ENCODE assay signal across 7 mouse cellular contexts in genomic region chr9:100582883-100583575, GRCm38 (mm10). TPM values are rescaled to one million over a fixed set of nuclear protein-coding genes. Genes with fewer than 3 reads are reported as not detected.
A peak's percentile ranks its signal among the peaks of the same experiment; 100 is the strongest.
DNase-seq lines count a peak whose midpoint lies in the region; ATAC-seq and TF ChIP-seq lines count a peak whose summit lies in the region.

No protein-coding gene starts in this region.

- TF ChIP-seq CTCF in kidney, postnatal 0 days (IDR thresholded peaks at IDR 0.05; ENCODE audit: low read depth): no peak
- no peak for TF ChIP-seq CTCF in small intestine, adult 2 months (IDR thresholded peaks at IDR 0.05; ENCODE audit: extremely low read depth, insufficient read length, insufficient replicate concordance, low read depth, low read length)

- no peak overlapping the region for H3K9ac ChIP-seq in kidney, postnatal 0 days (ENCODE audit: low read depth, low read length)

- H3K27me3 ChIP-seq in kidney, postnatal 0 days (ENCODE audit: insufficient read depth, low read length): no peaks in the 10 kb centered on the region
- no peaks in the 10 kb centered on the region for H3K27me3 ChIP-seq in small intestine, adult 2 months (ENCODE audit: control insufficient read depth, insufficient read depth, low read length)

- H3K9me3 ChIP-seq in kidney, postnatal 0 days (replicated peaks; ENCODE audit: low read length): no peaks in the 10 kb centered on the region

- TF ChIP-seq POLR2A in small intestine, adult 2 months (IDR thresholded peaks at IDR 0.05; ENCODE audit: low read depth, low read length): no peak

- WGBS in kidney, postnatal 0 days: 45% methylated on average over 13 of the region's 13 CpGs
- 21% methylated on average over 13 of the region's 13 CpGs for WGBS in small intestine, adult 2 months

- H3K4me2 ChIP-seq in kidney, postnatal 0 days (ENCODE audit: low read length): peak overlapping the region; percentile 32; the same call in 1 of the 2 replicates

- H3K4me3 ChIP-seq in kidney, postnatal 0 days (replicated peaks; ENCODE audit: low read depth, low read length): no peak overlapping the region
- peak overlapping the region; percentile 13; the same call in 1 of the 2 replicates for H3K4me3 ChIP-seq in small intestine, adult 2 months (ENCODE audit: low read depth, low read length)

- peaks cover 11% of the 10 kb centered on the region; the same call in 1 of the 2 replicates for H3K4me1 ChIP-seq in kidney, postnatal 0 days (replicated peaks; ENCODE audit: insufficient read depth, low read length)
- peaks cover 11% of the 10 kb centered on the region for H3K4me1 ChIP-seq in small intestine, adult 2 months (ENCODE audit: control insufficient read depth, insufficient read depth, insufficient read length, low read length)

- peak; percentile 89 for ATAC-seq in kidney, postnatal 0 days (replicated peaks; ENCODE audit: low FRiP score, low read depth)
- ATAC-seq in granulocyte monocyte progenitor cell, adult 5-6 weeks (replicated peaks; ENCODE audit: poor library complexity, severe bottlenecking): no peak

- no peaks in the 10 kb centered on the region for H3K36me3 ChIP-seq in kidney, postnatal 0 days (ENCODE audit: insufficient read depth, low read length)
- no peaks in the 10 kb centered on the region for H3K36me3 ChIP-seq in small intestine, adult 2 months (ENCODE audit: control insufficient read depth, insufficient read depth, low read length)

- peak; percentile 62 to 81 for DNase-seq in lung, adult 18-20 months
- no peak for DNase-seq in lung, postnatal 14 days
- peak; percentile 80 for DNase-seq in cerebellum, adult 9-10 months
- peak; percentile 74 for DNase-seq in kidney, postnatal 0 days (ENCODE audit: low spot score)
- no peak for DNase-seq in T-cell, adult 2 months (ENCODE audit: low spot score)

- H3K27ac ChIP-seq in kidney, postnatal 0 days: peak overlapping the region; percentile 85
- peak overlapping the region; percentile 46 for H3K27ac ChIP-seq in small intestine, adult 2 months (ENCODE audit: insufficient read depth, low read depth, low read length)

RNA-seq across cellular contexts. Expression of gene Slc35g2, which starts 12.1 kb away (rescaled TPM):
- polyA plus RNA-seq in kidney, postnatal 0 days (2015; fragmentation: Nextera tagmentation; extraction: Ambion mirVana): 5.9 and 6.9 TPM in 2 replicates
- polyA plus RNA-seq in small intestine, adult 2 months (2012; rRNA removed): 0.42 and 0.47 TPM in 2 replicates
- not detected in 2 replicates for total RNA-seq in granulocyte monocyte progenitor cell, adult 5-6 weeks (2014; fragmentation: Nextera tagmentation)
- 4.1 TPM in 1 of 2 replicates, not detected in the other for total RNA-seq in granulocyte monocyte progenitor cell, adult 5-6 weeks (2017)

RNA-seq across cellular contexts. Expression of gene Stag1, which starts 14.6 kb away (rescaled TPM):
- 40.9 and 43.6 TPM in 2 replicates for polyA plus RNA-seq in kidney, postnatal 0 days (2015; fragmentation: Nextera tagmentation; extraction: Ambion mirVana)
- polyA plus RNA-seq in small intestine, adult 2 months (2012; rRNA removed): 0.89 and 0.96 TPM in 2 replicates
- 52.0 and 52.2 TPM in 2 replicates for total RNA-seq in granulocyte monocyte progenitor cell, adult 5-6 weeks (2014; fragmentation: Nextera tagmentation)
- total RNA-seq in granulocyte monocyte progenitor cell, adult 5-6 weeks (2017): 95.6 and 99.3 TPM in 2 replicates

RNA-seq across cellular contexts. Expression of gene Nck1, which starts 37.1 kb away (rescaled TPM):
- 70.3 and 75.8 TPM in 2 replicates for polyA plus RNA-seq in kidney, postnatal 0 days (2015; fragmentation: Nextera tagmentation; extraction: Ambion mirVana)
- polyA plus RNA-seq in small intestine, adult 2 months (2012; rRNA removed): 0.19 and 0.71 TPM in 2 replicates
- 35.0 and 44.2 TPM in 2 replicates for total RNA-seq in granulocyte monocyte progenitor cell, adult 5-6 weeks (2014; fragmentation: Nextera tagmentation)
- total RNA-seq in granulocyte monocyte progenitor cell, adult 5-6 weeks (2017): 35.5 and 61.4 TPM in 2 replicates

Comparison
In these comparisons a context has a peak if more than half of its experiments do, and no peak if none do; other contexts are left out.
1. DNase-seq: peak in lung, adult 18-20 months (2 of 2), cerebellum, adult 9-10 months (single experiment) and kidney, postnatal 0 days (single experiment); none in lung, postnatal 14 days (single experiment) and T-cell, adult 2 months (single experiment).
2. RNA of gene Stag1, which starts 14.6 kb away (polyA plus RNA-seq): 40.9 to 43.6 TPM in kidney, postnatal 0 days; 0.89 to 0.96 TPM in small intestine, adult 2 months; every median in the first group is over 10 times any median in the second.
3. RNA of gene Nck1, which starts 37.1 kb away (polyA plus RNA-seq): 70.3 to 75.8 TPM in kidney, postnatal 0 days; 0.19 to 0.71 TPM in small intestine, adult 2 months; every median in the first group is over 10 times any median in the second.